9 mouse cellular contexts compared by ENCODE assay signal in the genomic region with DNA sequence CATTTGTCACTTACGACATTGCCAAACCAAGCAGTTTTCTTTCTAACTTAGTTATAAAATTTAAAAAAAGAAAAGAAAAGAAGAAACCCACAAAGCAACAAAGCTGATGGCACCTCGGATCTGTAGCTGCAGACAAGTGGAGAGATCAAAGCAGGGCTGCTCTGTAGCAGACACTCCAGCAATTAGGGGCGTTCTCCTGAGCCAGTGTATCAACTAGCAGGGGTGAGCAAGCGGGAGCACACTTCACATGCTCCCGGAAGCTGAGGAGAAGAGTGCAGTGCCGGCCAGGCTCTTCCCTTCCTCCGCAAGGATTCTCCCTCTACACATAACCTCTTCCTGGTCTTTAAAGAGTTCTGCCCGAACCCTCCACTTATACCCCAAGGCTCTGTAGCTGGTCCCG.
A peak's percentile ranks its signal among the peaks of the same experiment; 100 is the strongest.
DNase-seq lines count a peak whose midpoint lies in the region; ATAC-seq and TF ChIP-seq lines count a peak whose summit lies in the region.
"Had no signal": no experiment of that assay in that cellular context is flagged by ENCODE, and none has a peak within 500 bp of the region (broad histone marks: within the 10 kb centered on the region; RNA-seq: fewer than 3 reads in every experiment).

No protein-coding gene starts in this region.

- DNase-seq in kidney, adult 9 months: no peak
- peak; percentile 42 for DNase-seq in embryonic facial prominence, embryonic 14.5 days (ENCODE audit: low spot score)
- no peak for DNase-seq in hindbrain, postnatal 0 days (ENCODE audit: low spot score)
- no peak for DNase-seq in frontal cortex, postnatal 36 days (ENCODE audit: low spot score in 2 of 2)
- no peak for DNase-seq in urinary bladder, adult 18-20 months (ENCODE audit: low spot score in 2 of 2)

- no peaks in the 10 kb centered on the region for H3K9me3 ChIP-seq in kidney, embryonic 15.5 days (replicated peaks)
- H3K9me3 ChIP-seq in embryonic facial prominence, embryonic 14.5 days (ENCODE audit: control insufficient read depth, low read length): no peaks in the 10 kb centered on the region
- no peaks in the 10 kb centered on the region for H3K9me3 ChIP-seq in hindbrain, postnatal 0 days (ENCODE audit: low read length)
- no peaks in the 10 kb centered on the region for H3K9me3 ChIP-seq in midbrain, embryonic 15.5 days

- no peaks in the 10 kb centered on the region for H3K36me3 ChIP-seq in kidney, embryonic 15.5 days
- no peaks in the 10 kb centered on the region for H3K36me3 ChIP-seq in embryonic facial prominence, embryonic 14.5 days (ENCODE audit: control insufficient read depth, insufficient read depth, low read length)
- no peaks in the 10 kb centered on the region for H3K36me3 ChIP-seq in hindbrain, postnatal 0 days (ENCODE audit: insufficient read depth, low read length)
- H3K36me3 ChIP-seq in midbrain, embryonic 15.5 days (replicated peaks): no peaks in the 10 kb centered on the region
- H3K36me3 ChIP-seq: G1E had no signal

- 5% methylated on average over 9 of the region's 9 CpGs for WGBS in kidney, embryonic 15.5 days
- 6% methylated on average over 9 of the region's 9 CpGs for WGBS in embryonic facial prominence, embryonic 14.5 days
- WGBS in hindbrain, postnatal 0 days: 17% methylated on average over 9 of the region's 9 CpGs
- 14% methylated on average over 9 of the region's 9 CpGs for WGBS in midbrain, embryonic 15.5 days

- no peak overlapping the region for H3K27ac ChIP-seq in kidney, embryonic 15.5 days
- no peak overlapping the region for H3K27ac ChIP-seq in embryonic facial prominence, embryonic 14.5 days (replicated peaks; ENCODE audit: low read depth, low read length)
- H3K27ac ChIP-seq in hindbrain, postnatal 0 days: no peak overlapping the region
- no peak overlapping the region for H3K27ac ChIP-seq in midbrain, embryonic 15.5 days

- H3K9ac ChIP-seq in kidney, embryonic 15.5 days: no peak overlapping the region
- H3K9ac ChIP-seq in embryonic facial prominence, embryonic 14.5 days (ENCODE audit: low read depth, low read length): no peak overlapping the region
- H3K9ac ChIP-seq in hindbrain, postnatal 0 days (replicated peaks; ENCODE audit: low read length): no peak overlapping the region
- H3K9ac ChIP-seq in midbrain, embryonic 15.5 days: no peak overlapping the region

- H3K4me2 ChIP-seq in kidney, embryonic 15.5 days: peak overlapping the region; percentile 53
- peak overlapping the region; percentile 40 for H3K4me2 ChIP-seq in embryonic facial prominence, embryonic 14.5 days (ENCODE audit: low read depth, low read length)
- H3K4me2 ChIP-seq in hindbrain, postnatal 0 days (ENCODE audit: low read depth, low read length): 0 out of 2 replicates have a peak overlapping the region, but pooled peaks have one; percentile 21
- peak overlapping the region; percentile 21; the same call in 1 of the 2 replicates for H3K4me2 ChIP-seq in midbrain, embryonic 15.5 days

- ATAC-seq in kidney, embryonic 15.5 days (replicated peaks; ENCODE audit: low FRiP score): no peak
- ATAC-seq in embryonic facial prominence, embryonic 14.5 days (ENCODE audit: low read depth): no peak
- ATAC-seq in hindbrain, postnatal 0 days: no peak
- ATAC-seq in midbrain, embryonic 15.5 days (replicated peaks): no peak
- no peak for ATAC-seq in megakaryocyte-erythroid progenitor cell, adult 5-6 weeks (replicated peaks; ENCODE audit: low FRiP score, low TSS enrichment, poor library complexity, severe bottlenecking)

- TF ChIP-seq CTCF in hindbrain, postnatal 0 days (IDR thresholded peaks at IDR 0.05; ENCODE audit: low read depth): no peak

- H3K4me1 ChIP-seq in kidney, embryonic 15.5 days: peaks cover 27% of the 10 kb centered on the region
- no peaks in the 10 kb centered on the region for H3K4me1 ChIP-seq in embryonic facial prominence, embryonic 14.5 days (ENCODE audit: control insufficient read depth, insufficient read depth, low read length)
- 0 out of 2 replicates have a peak, but pooled peaks cover 4% of the 10 kb centered on the region for H3K4me1 ChIP-seq in hindbrain, postnatal 0 days (ENCODE audit: insufficient read depth, low read length)
- H3K4me1 ChIP-seq in midbrain, embryonic 15.5 days: peaks cover 18% of the 10 kb centered on the region

- H3K27me3 ChIP-seq in kidney, embryonic 15.5 days: peaks cover 22% of the 10 kb centered on the region
- peaks cover 40% of the 10 kb centered on the region for H3K27me3 ChIP-seq in embryonic facial prominence, embryonic 14.5 days (replicated peaks; ENCODE audit: control insufficient read depth, insufficient read depth, low read length)
- no peaks in the 10 kb centered on the region; the same call in 1 of the 2 replicates for H3K27me3 ChIP-seq in hindbrain, postnatal 0 days (ENCODE audit: insufficient read depth, low read length)
- 0 out of 2 replicates have a peak, but pooled peaks cover 15% of the 10 kb centered on the region for H3K27me3 ChIP-seq in midbrain, embryonic 15.5 days (replicated peaks)

- H3K4me3 ChIP-seq in kidney, embryonic 15.5 days (replicated peaks): peak overlapping the region; percentile 24
- H3K4me3 ChIP-seq in embryonic facial prominence, embryonic 14.5 days (ENCODE audit: low read depth, low read length): peak overlapping the region; percentile 20; the same call in 1 of the 2 replicates
- H3K4me3 ChIP-seq in hindbrain, postnatal 0 days (ENCODE audit: low read length): no peak overlapping the region
- H3K4me3 ChIP-seq in midbrain, embryonic 15.5 days: no peak overlapping the region

Comparison
In these comparisons a context has a peak if more than half of its experiments do, and no peak if none do; other contexts are left out.
1. H3K4me3 ChIP-seq: peak in kidney, embryonic 15.5 days (single experiment) and embryonic facial prominence, embryonic 14.5 days (single experiment); none in hindbrain, postnatal 0 days (single experiment) and midbrain, embryonic 15.5 days (single experiment).
2. Peak in every context shown above with its lines, with median percentiles within 50 percentile points of each other: H3K4me2 ChIP-seq.